Mouse (Mus musculus) hindbrain, embryonic 11.5 days (tissue): Measurements from ENCODE around the gene Unc5c. TPM values are rescaled to one million over a fixed set of nuclear protein-coding genes. Genes with fewer than 3 reads are reported as not detected.

Source experiments
- ATAC-seq: fragments of 200-750 bp; cut with Nextera tagmentation; 2 replicates; pipeline ENCODE4 v1.8.0; 2017; ENCODE audit warnings: mild to moderate bottlenecking, moderate TSS enrichment, moderate library complexity; ENCODE audit not compliant: low FRiP score
- DNase-seq: peaks from one replicate; pipeline ENCODE4 v3.0.0-alpha.2; 2015; ENCODE audit warnings: low spot score
- H3K27ac ChIP-seq: fragments of 300-500 bp; sonication (generic); 2 replicates; pipeline ENCODE4 v1.5.1; 2014; ENCODE audit warnings: mild to moderate bottlenecking, low read depth, low read length
- H3K27me3 ChIP-seq: fragments of 300-500 bp; sonication (generic); 2 replicates; pipeline ENCODE4 v1.6.1; 2014; ENCODE audit warnings: mild to moderate bottlenecking, low read length, moderate library complexity, mixed read lengths; ENCODE audit not compliant: control insufficient read depth, insufficient read depth
- H3K36me3 ChIP-seq: fragments of 300-500 bp; sonication (generic); 2 replicates; pipeline ENCODE4 v1.6.1; 2014; ENCODE audit warnings: mild to moderate bottlenecking, low read length, moderate library complexity, mixed read lengths; ENCODE audit not compliant: control insufficient read depth, insufficient read depth
- H3K4me1 ChIP-seq: fragments of 300-500 bp; sonication (generic); replicated peaks from 2 replicates; pipeline ENCODE4 v1.6.1; 2014; ENCODE audit warnings: low read length, mixed read lengths; ENCODE audit not compliant: control insufficient read depth, insufficient read depth
- H3K4me2 ChIP-seq: fragments of 300-500 bp; sonication (generic); replicated peaks from 2 replicates; pipeline ENCODE4 v1.6.1; 2014; ENCODE audit warnings: mild to moderate bottlenecking, low read depth, low read length
- H3K4me3 ChIP-seq: fragments of 300-500 bp; sonication (generic); 2 replicates; pipeline ENCODE4 v1.5.1; 2014; ENCODE audit warnings: low read depth, low read length
- H3K9ac ChIP-seq: fragments of 300-500 bp; sonication (generic); 2 replicates; pipeline ENCODE4 v1.6.1; 2014; ENCODE audit warnings: low read depth, low read length
- H3K9me3 ChIP-seq: fragments of 300-500 bp; sonication (generic); 2 replicates; pipeline ENCODE4 v1.6.1; 2016; ENCODE audit warnings: low read length; ENCODE audit not compliant: control insufficient read depth
- WGBS: fragments of 180-500 bp; shearing (Covaris S2); extraction: QIAGEN DNeasy Blood & Tissue Kit; methylation state at CpG from one replicate; pipeline ENCODE4 v1.1.7; 2014; 5-methylcytosine and 5-hydroxymethylcytosine counted together
- polyA plus RNA-seq: library from polyadenylated mRNA; unstranded; fragments of >200 nt; fragmentation: Nextera tagmentation; extraction: Ambion mirVana; gene quantifications from 2 replicates; pipeline ENCODE4 v1.2.1, GENCODE M21; 2014

The Unc5c gene
- polyA plus RNA-seq, 1 experiment from 2014 or later, result 19.5 TPM

- H3K27ac ChIP-seq, result no peak overlapping the region
- WGBS, result 67% methylated on average over 5 of the region's 5 CpGs
- DNase-seq (no peak), ATAC-seq (no peak)
- no peak overlapping the region for H3K4me2 ChIP-seq
- H3K4me3 ChIP-seq, result no peak overlapping the region
- H3K9ac ChIP-seq, result no peak overlapping the region
- H3K36me3 ChIP-seq, result no peaks in the 10 kb centered on the region
- H3K9me3 ChIP-seq, result no peaks in the 10 kb centered on the region
- no peaks in the 10 kb centered on the region for H3K4me1 ChIP-seq
- no peaks in the 10 kb centered on the region for H3K27me3 ChIP-seq
Observed at GRCm38 (mm10) chr3:141536857-141537256, 71.8 kb downstream of the Unc5c start.

DNA sequence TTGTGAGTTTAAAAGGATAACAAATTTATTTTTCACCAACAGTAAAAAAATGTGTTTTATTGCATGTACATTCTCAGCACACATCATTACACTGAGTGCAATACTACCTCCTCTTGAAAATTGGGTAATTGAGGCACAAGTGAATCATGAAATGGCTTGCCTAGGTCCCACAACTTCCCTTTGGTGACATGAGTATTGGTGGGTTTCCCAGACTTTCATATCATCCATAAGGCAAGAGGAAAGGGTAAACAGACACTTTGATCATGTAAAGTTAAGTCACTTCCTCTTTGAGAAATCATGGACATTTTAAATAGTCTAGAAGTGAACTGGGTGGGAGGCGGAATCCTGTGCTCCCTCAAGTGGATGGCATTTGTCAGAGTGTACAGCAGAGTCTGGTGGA lies 73.1 kb downstream of the Unc5c start:
- Histone ChIP-seq H3K9ac (no peak overlapping the region), H3K36me3 (no peaks in the 10 kb centered on the region), H3K9me3 (no peaks in the 10 kb centered on the region), H3K27me3 (no peaks in the 10 kb centered on the region), H3K4me2 (no peak overlapping the region), H3K4me1 (no peaks in the 10 kb centered on the region), H3K4me3 (no peak overlapping the region), H3K27ac (no peak overlapping the region)
- DNase-seq (no peak), ATAC-seq (no peak)
- WGBS, result 96% methylated on average over 1 of the region's 1 CpGs

DNA sequence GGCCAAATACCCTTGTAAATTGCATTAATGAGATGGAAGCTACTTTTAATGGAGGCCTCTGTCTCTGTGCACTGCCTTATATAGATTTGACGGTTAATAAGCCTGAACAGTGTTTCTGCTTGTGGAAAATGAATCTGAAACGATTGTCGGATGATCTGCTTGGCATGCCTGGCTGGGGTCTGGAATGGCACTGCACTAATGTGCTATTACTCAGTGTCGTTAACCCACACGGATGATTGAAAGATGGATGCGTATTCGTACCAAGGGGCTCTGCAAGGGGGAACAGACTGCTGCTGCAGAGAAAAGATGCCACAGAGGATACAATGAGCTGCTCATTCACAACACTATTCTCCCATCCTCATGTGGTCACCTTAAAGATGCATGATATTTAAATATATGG lies 75.7 kb downstream of the Unc5c start:
- ATAC-seq, result no peak
- DNase-seq, result no peak
- 78% methylated on average over 7 of the region's 7 CpGs for WGBS

DNA sequence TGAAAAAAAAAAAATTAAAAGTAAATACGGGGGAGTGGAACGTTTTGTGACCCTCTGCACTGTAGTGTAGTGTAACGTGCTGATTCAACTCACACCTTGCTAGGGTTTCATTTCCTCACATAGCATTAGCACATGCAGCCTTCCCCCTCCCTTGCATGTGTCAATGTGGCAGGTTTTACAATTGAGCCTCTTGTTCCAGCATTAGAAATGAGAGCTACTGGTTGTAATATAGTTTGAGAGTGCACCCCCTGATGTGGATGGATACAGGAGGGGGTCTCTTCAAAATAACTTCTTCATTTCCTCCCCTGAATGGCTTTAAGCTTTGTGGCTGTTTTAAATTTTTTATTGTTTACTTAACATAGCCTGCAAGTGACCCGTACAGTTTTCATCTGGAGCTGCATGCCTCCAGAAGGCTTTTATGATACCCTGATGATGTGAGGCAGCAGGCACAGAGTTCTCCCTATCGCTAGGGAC lies 82.4 kb downstream of the Unc5c start:
- ATAC-seq, result no peak
- no peak for DNase-seq
- no peaks in the 10 kb centered on the region for H3K27me3 ChIP-seq
- H3K36me3 ChIP-seq, result no peaks in the 10 kb centered on the region
- no peak overlapping the region for H3K4me3 ChIP-seq
- no peak overlapping the region for H3K27ac ChIP-seq
- H3K9ac ChIP-seq, result no peak overlapping the region
- WGBS, result 50% methylated on average over 5 of the region's 5 CpGs
- H3K9me3 ChIP-seq, result no peaks in the 10 kb centered on the region
- no peaks in the 10 kb centered on the region for H3K4me1 ChIP-seq
- no peak overlapping the region for H3K4me2 ChIP-seq

More for the DNA sequence above, 75.7 kb downstream of the Unc5c start:
- Histone ChIP-seq H3K27me3 (no peaks in the 10 kb centered on the region), H3K9me3 (no peaks in the 10 kb centered on the region), H3K36me3 (no peaks in the 10 kb centered on the region), H3K4me2 (no peak overlapping the region), H3K4me3 (no peak overlapping the region), H3K9ac (no peak overlapping the region), H3K4me1 (no peaks in the 10 kb centered on the region), H3K27ac (no peak overlapping the region)

DNA sequence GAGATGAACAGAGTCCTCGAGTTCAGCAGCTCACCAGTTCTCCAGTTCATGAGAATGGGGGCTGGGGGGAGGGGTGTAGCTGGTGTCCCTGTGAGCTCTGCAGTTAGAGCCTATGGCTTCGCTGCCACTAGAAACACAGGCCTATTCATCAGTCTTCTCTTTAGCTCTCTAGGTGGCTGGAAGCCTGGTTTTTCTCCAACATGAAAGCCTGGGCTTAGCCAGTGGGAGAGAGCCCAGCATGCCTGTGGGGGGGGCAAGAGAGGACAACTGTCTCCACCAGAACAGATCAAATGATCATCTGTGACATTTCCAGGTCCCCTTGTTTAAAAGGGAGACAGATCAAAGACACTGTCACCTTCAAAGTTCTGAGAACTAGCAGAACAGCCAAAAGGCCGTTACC lies 84.6 kb downstream of the Unc5c start:
- no peak overlapping the region for H3K4me2 ChIP-seq
- H3K9ac ChIP-seq, result no peak overlapping the region
- DNase-seq, result peak; percentile 19
- 15% methylated on average over 3 of the region's 3 CpGs for WGBS
- H3K9me3 ChIP-seq, result no peaks in the 10 kb centered on the region
- no peaks in the 10 kb centered on the region for H3K27me3 ChIP-seq
- no peak overlapping the region for H3K4me3 ChIP-seq
- no peak for ATAC-seq
- H3K27ac ChIP-seq, result no peak overlapping the region
- no peaks in the 10 kb centered on the region for H3K36me3 ChIP-seq
- H3K4me1 ChIP-seq, result no peaks in the 10 kb centered on the region

GRCm38 (mm10) chr3:141552960-141553359 lies 87.9 kb downstream of the Unc5c start:
- Histone ChIP-seq H3K9ac (no peak overlapping the region), H3K4me2 (no peak overlapping the region), H3K27me3 (no peaks in the 10 kb centered on the region), H3K27ac (no peak overlapping the region), H3K4me3 (no peak overlapping the region), H3K4me1 (no peaks in the 10 kb centered on the region), H3K36me3 (no peaks in the 10 kb centered on the region), H3K9me3 (no peaks in the 10 kb centered on the region)
- DNase-seq (no peak), ATAC-seq (no peak)
- WGBS, result 89% methylated on average over 1 of the region's 1 CpGs

GRCm38 (mm10) chr3:141557072-141557471 lies 92.1 kb downstream of the Unc5c start:
- Histone ChIP-seq H3K36me3 (no peaks in the 10 kb centered on the region), H3K9me3 (no peaks in the 10 kb centered on the region), H3K27ac (no peak overlapping the region), H3K27me3 (no peaks in the 10 kb centered on the region), H3K4me1 (no peaks in the 10 kb centered on the region), H3K9ac (no peak overlapping the region), H3K4me3 (no peak overlapping the region), H3K4me2 (no peak overlapping the region)
- DNase-seq, result no peak
- no peak for ATAC-seq
- 87% methylated on average over 5 of the region's 5 CpGs for WGBS

DNA sequence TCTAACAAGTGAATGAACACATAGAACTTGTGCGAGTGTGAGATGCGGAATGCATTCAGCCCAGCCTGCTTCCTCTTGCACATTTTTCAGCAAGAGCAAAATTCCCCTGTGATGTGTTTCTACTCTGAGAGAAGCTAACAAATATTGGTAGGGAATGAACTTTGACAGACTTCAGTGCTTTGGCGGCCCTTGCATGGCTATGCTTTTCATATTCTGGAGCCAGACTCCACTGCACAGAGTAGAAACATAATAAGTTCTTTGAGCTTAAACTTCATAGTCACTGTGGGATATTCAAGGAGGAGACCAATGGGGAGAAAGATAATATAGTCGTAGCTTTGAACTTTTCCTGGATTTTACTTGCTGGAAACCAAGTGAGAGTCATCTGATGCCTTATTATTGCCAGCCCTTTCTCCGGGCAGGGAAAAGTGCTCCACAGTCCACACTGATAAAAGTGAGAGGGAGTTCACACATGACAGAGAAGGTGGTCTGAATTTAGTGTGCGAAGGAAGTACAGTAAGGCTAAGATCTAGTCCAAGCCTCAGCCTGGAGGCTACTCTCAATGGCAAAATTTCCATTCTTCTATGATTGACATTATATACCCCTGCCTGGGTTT lies 110.2 kb downstream of the Unc5c start:
- Histone ChIP-seq H3K9me3 (no peaks in the 10 kb centered on the region), H3K36me3 (no peaks in the 10 kb centered on the region), H3K9ac (no peak overlapping the region), H3K4me2 (no peak overlapping the region), H3K4me3 (no peak overlapping the region), H3K4me1 (no peaks in the 10 kb centered on the region), H3K27me3 (peaks cover 18% of the 10 kb centered on the region; the same call in 1 of the 2 replicates), H3K27ac (no peak overlapping the region)
- no peak for ATAC-seq
- DNase-seq, result no peak
- 67% methylated on average over 6 of the region's 6 CpGs for WGBS

DNA sequence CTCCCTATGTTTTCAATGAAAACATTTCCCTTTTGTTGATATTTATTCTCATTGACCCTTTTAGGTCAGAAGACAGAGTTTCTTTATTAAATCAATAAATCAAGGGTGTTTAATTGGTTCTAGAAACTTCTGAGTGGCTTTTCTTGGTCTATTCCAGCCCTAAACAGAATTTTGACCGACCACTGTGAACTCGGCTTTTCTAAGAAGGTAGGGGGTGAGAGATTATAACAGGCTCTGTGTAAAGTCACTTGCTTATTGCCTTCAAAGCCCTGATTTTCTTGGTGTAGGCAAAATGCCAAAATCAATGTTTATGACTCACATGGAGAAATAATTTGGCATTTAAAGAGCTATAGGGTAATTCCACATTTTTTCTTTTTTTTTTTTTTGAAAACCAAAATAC lies 112.4 kb downstream of the Unc5c start:
- no peak overlapping the region for H3K4me3 ChIP-seq
- WGBS, result 73% methylated on average over 2 of the region's 2 CpGs
- H3K9ac ChIP-seq, result no peak overlapping the region
- H3K27ac ChIP-seq, result no peak overlapping the region
- no peaks in the 10 kb centered on the region for H3K36me3 ChIP-seq
- H3K9me3 ChIP-seq, result no peaks in the 10 kb centered on the region
- H3K4me1 ChIP-seq, result no peaks in the 10 kb centered on the region
- peaks cover 16% of the 10 kb centered on the region; the same call in 1 of the 2 replicates for H3K27me3 ChIP-seq
- H3K4me2 ChIP-seq, result no peak overlapping the region
- no peak for ATAC-seq
- no peak for DNase-seq
